Mouse (Mus musculus): ENCODE results near the gene Hdac7. TPM values are rescaled to one million over a fixed set of nuclear protein-coding genes. Genes with fewer than 3 reads are reported as not detected.
"Not testable (repeated sequence)": the region's sequence is repeated elsewhere in the genome, so short reads cannot be mapped to it uniquely, and the experiment has no call there.

Gene Hdac7
- polyA plus RNA-seq, 1 experiment from 2014 or later, result 5.7 TPM

- no peak for ATAC-seq (ENCODE audit: insufficient read depth)
- Histone ChIP-seq H3K9ac (no peak overlapping the region), H3K4me3 (replicated peaks) (no peak overlapping the region), H3K36me3 (replicated peaks) (no peaks in the 10 kb centered on the region), H3K4me1 (replicated peaks) (no peaks in the 10 kb centered on the region), H3K27ac (replicated peaks) (no peak overlapping the region), H3K27me3 (no peaks in the 10 kb centered on the region), H3K9me3 (replicated peaks) (no peaks in the 10 kb centered on the region), H3K4me2 (no peak overlapping the region)
- WGBS (ENCODE audit: insufficient replicate concordance), result 56% methylated on average over 19 of the region's 19 CpGs
Measured at GRCm38 (mm10) chr15:97871055-97872030, 27.0 kb upstream of the Hdac7 start.

GRCm38 (mm10) chr15:97870116-97870515 lies 25.8 kb upstream of the Hdac7 start:
- ATAC-seq (ENCODE audit: insufficient read depth); H3K27ac ChIP-seq (replicated peaks): not testable (repeated sequence)
- WGBS (ENCODE audit: insufficient replicate concordance), result 67% methylated on average over 4 of the region's 4 CpGs

GRCm38 (mm10) chr15:97868985-97869384 lies 24.7 kb upstream of the Hdac7 start:
- Histone ChIP-seq H3K4me2 (no peak overlapping the region), H3K27ac (replicated peaks) (no peak overlapping the region), H3K9me3 (replicated peaks) (no peaks in the 10 kb centered on the region), H3K27me3 (no peaks in the 10 kb centered on the region), H3K9ac (no peak overlapping the region), H3K4me3 (replicated peaks) (no peak overlapping the region), H3K4me1 (replicated peaks) (peaks cover 4% of the 10 kb centered on the region), H3K36me3 (replicated peaks) (no peaks in the 10 kb centered on the region)
- 43% methylated on average over 6 of the region's 6 CpGs for WGBS (ENCODE audit: insufficient replicate concordance)
- no peak for ATAC-seq (ENCODE audit: insufficient read depth)

More at GRCm38 (mm10) chr15:97870116-97870515, 25.8 kb upstream of the Hdac7 start:
- H3K27me3 ChIP-seq; H3K4me3 ChIP-seq (replicated peaks); H3K9me3 ChIP-seq (replicated peaks); H3K36me3 ChIP-seq (replicated peaks); H3K4me1 ChIP-seq (replicated peaks); H3K9ac ChIP-seq; H3K4me2 ChIP-seq: not testable (repeated sequence)

GRCm38 (mm10) chr15:97865988-97866387 lies 21.7 kb upstream of the Hdac7 start:
- no peak overlapping the region for H3K4me2 ChIP-seq
- H3K9me3 ChIP-seq (replicated peaks), result no peaks in the 10 kb centered on the region
- H3K4me3 ChIP-seq (replicated peaks), result no peak overlapping the region
- H3K27me3 ChIP-seq, result no peaks in the 10 kb centered on the region
- H3K4me1 ChIP-seq (replicated peaks), result peaks cover 11% of the 10 kb centered on the region
- no peak overlapping the region for H3K9ac ChIP-seq
- no peak overlapping the region for H3K27ac ChIP-seq (replicated peaks)
- H3K36me3 ChIP-seq (replicated peaks), result no peaks in the 10 kb centered on the region
- 79% methylated on average over 2 of the region's 2 CpGs for WGBS (ENCODE audit: insufficient replicate concordance)
- ATAC-seq (ENCODE audit: insufficient read depth), result no peak

- Histone ChIP-seq H3K4me1 (replicated peaks) (peaks cover 11% of the 10 kb centered on the region), H3K27me3 (no peaks in the 10 kb centered on the region), H3K4me2 (no peak overlapping the region), H3K4me3 (replicated peaks) (no peak overlapping the region), H3K27ac (replicated peaks) (no peak overlapping the region; the same call in 1 of the 2 replicates), H3K9ac (no peak overlapping the region), H3K9me3 (replicated peaks) (no peaks in the 10 kb centered on the region), H3K36me3 (replicated peaks) (no peaks in the 10 kb centered on the region)
- 10% methylated on average over 6 of the region's 6 CpGs for WGBS (ENCODE audit: insufficient replicate concordance)
- ATAC-seq (ENCODE audit: insufficient read depth), result peak; percentile 59; the same call in 1 of the 2 replicates
Measured at GRCm38 (mm10) chr15:97865175-97865574, 20.9 kb upstream of the Hdac7 start.

GRCm38 (mm10) chr15:97864361-97865045 lies 20.2 kb upstream of the Hdac7 start:
- Histone ChIP-seq H3K36me3 (replicated peaks) (no peaks in the 10 kb centered on the region), H3K4me1 (replicated peaks) (peaks cover 11% of the 10 kb centered on the region), H3K27ac (replicated peaks) (no peak overlapping the region; the same call in 1 of the 2 replicates), H3K4me3 (replicated peaks) (no peak overlapping the region), H3K9ac (no peak overlapping the region), H3K9me3 (replicated peaks) (no peaks in the 10 kb centered on the region), H3K27me3 (no peaks in the 10 kb centered on the region), H3K4me2 (no peak overlapping the region)
- WGBS (ENCODE audit: insufficient replicate concordance), result 59% methylated on average over 8 of the region's 8 CpGs
- no peak for ATAC-seq (ENCODE audit: insufficient read depth)

GRCm38 (mm10) chr15:97863494-97863881 lies 19.2 kb upstream of the Hdac7 start:
- Histone ChIP-seq H3K27ac (replicated peaks) (no peak overlapping the region), H3K4me2 (no peak overlapping the region), H3K4me1 (replicated peaks) (peaks cover 11% of the 10 kb centered on the region), H3K36me3 (replicated peaks) (no peaks in the 10 kb centered on the region), H3K4me3 (replicated peaks) (no peak overlapping the region), H3K9me3 (replicated peaks) (no peaks in the 10 kb centered on the region), H3K9ac (no peak overlapping the region), H3K27me3 (no peaks in the 10 kb centered on the region)
- ATAC-seq (ENCODE audit: insufficient read depth), result no peak
- 78% methylated on average over 18 of the region's 18 CpGs for WGBS (ENCODE audit: insufficient replicate concordance)

- no peak for ATAC-seq (ENCODE audit: insufficient read depth)
- WGBS (ENCODE audit: insufficient replicate concordance), result 46% methylated on average over 14 of the region's 14 CpGs
- Histone ChIP-seq H3K4me1 (replicated peaks) (peaks cover 11% of the 10 kb centered on the region), H3K27ac (replicated peaks) (no peak overlapping the region), H3K4me3 (replicated peaks) (no peak overlapping the region), H3K9ac (no peak overlapping the region), H3K9me3 (replicated peaks) (no peaks in the 10 kb centered on the region), H3K4me2 (no peak overlapping the region), H3K36me3 (replicated peaks) (no peaks in the 10 kb centered on the region), H3K27me3 (no peaks in the 10 kb centered on the region)
Measured at GRCm38 (mm10) chr15:97862881-97863493, 18.7 kb upstream of the Hdac7 start.

GRCm38 (mm10) chr15:97860353-97860752 lies 16.1 kb upstream of the Hdac7 start:
- peaks cover 10% of the 10 kb centered on the region for H3K4me1 ChIP-seq (replicated peaks)
- no peaks in the 10 kb centered on the region for H3K27me3 ChIP-seq
- H3K9me3 ChIP-seq (replicated peaks), result no peaks in the 10 kb centered on the region
- H3K4me3 ChIP-seq (replicated peaks), result no peak overlapping the region
- H3K27ac ChIP-seq (replicated peaks), result no peak overlapping the region
- ATAC-seq (ENCODE audit: insufficient read depth), result no peak
- no peak overlapping the region for H3K4me2 ChIP-seq
- H3K9ac ChIP-seq, result no peak overlapping the region
- WGBS (ENCODE audit: insufficient replicate concordance), result 73% methylated on average over 3 of the region's 3 CpGs
- no peaks in the 10 kb centered on the region for H3K36me3 ChIP-seq (replicated peaks)

GRCm38 (mm10) chr15:97858431-97858830 lies 14.1 kb upstream of the Hdac7 start:
- H3K4me1 ChIP-seq (replicated peaks), result peaks cover 7% of the 10 kb centered on the region; the same call in 1 of the 2 replicates
- H3K4me2 ChIP-seq, result no peak overlapping the region
- no peaks in the 10 kb centered on the region for H3K36me3 ChIP-seq (replicated peaks)
- no peaks in the 10 kb centered on the region for H3K27me3 ChIP-seq
- H3K9ac ChIP-seq, result no peak overlapping the region
- H3K27ac ChIP-seq (replicated peaks), result no peak overlapping the region
- H3K4me3 ChIP-seq (replicated peaks), result no peak overlapping the region
- ATAC-seq (ENCODE audit: insufficient read depth), result no peak
- H3K9me3 ChIP-seq (replicated peaks), result no peaks in the 10 kb centered on the region
- WGBS (ENCODE audit: insufficient replicate concordance), result 64% methylated on average over 4 of the region's 4 CpGs

GRCm38 (mm10) chr15:97854551-97854950 lies 10.2 kb upstream of the Hdac7 start:
- no peak overlapping the region for H3K4me2 ChIP-seq
- H3K9me3 ChIP-seq (replicated peaks), result no peaks in the 10 kb centered on the region
- H3K27me3 ChIP-seq, result no peaks in the 10 kb centered on the region
- H3K9ac ChIP-seq, result no peak overlapping the region
- 50% methylated on average over 6 of the region's 6 CpGs for WGBS (ENCODE audit: insufficient replicate concordance)
- no peak overlapping the region for H3K27ac ChIP-seq (replicated peaks)
- no peak for ATAC-seq (ENCODE audit: insufficient read depth)
- no peaks in the 10 kb centered on the region for H3K36me3 ChIP-seq (replicated peaks)
- peaks cover 30% of the 10 kb centered on the region for H3K4me1 ChIP-seq (replicated peaks)
- H3K4me3 ChIP-seq (replicated peaks), result no peak overlapping the region
